Mouse (Mus musculus) heart, adult 2 months (tissue): ENCODE measurements around the gene Bricd5. TPM values are rescaled to one million over a fixed set of nuclear protein-coding genes. Genes with fewer than 3 reads are reported as not detected.
A peak's percentile ranks its signal among the peaks of the same experiment; 100 is the strongest.
"Not testable (repeated sequence)": the region's sequence is repeated elsewhere in the genome, so short reads cannot be mapped to it uniquely, and the experiment has no call there.

ENCODE experiments used
- DNase-seq, 2 experiments: peaks; one replicate each; pipeline ENCODE4 v3.0.0; 2021
- H3K27ac ChIP-seq: fragments of 200-600 bp; 2 replicates; pipeline ENCODE4 v1.8.1; 2022
- H3K27me3 ChIP-seq: fragments of 200-500 bp; 2 replicates; pipeline ENCODE4 v1.6.1; 2012; ENCODE audit warnings: mild to moderate bottlenecking, low read length, inconsistent platforms, mixed read lengths; ENCODE audit not compliant: control insufficient read depth, insufficient read depth
- H3K36me3 ChIP-seq: fragments of 200-500 bp; 2 replicates; pipeline ENCODE4 v1.6.1; 2012; ENCODE audit warnings: low read length, inconsistent platforms; ENCODE audit not compliant: control insufficient read depth, insufficient read depth
- H3K4me1 ChIP-seq: fragments of 200-500 bp; 2 replicates; pipeline ENCODE4 v1.6.1; 2011; ENCODE audit warnings: low read length; ENCODE audit not compliant: control insufficient read depth, insufficient read depth
- H3K4me3 ChIP-seq: fragments of 200-600 bp; 2 replicates; pipeline ENCODE4 v1.8.1; 2022
- H3K79me2 ChIP-seq: fragments of 200-500 bp; replicated peaks from 2 replicates; pipeline ENCODE4 v1.6.1; 2012; ENCODE audit warnings: mild to moderate bottlenecking, inconsistent platforms, low read length, moderate library complexity, mixed read lengths; ENCODE audit not compliant: control insufficient read depth, insufficient read depth
- H3K9ac ChIP-seq: fragments of 200-500 bp; 2 replicates; pipeline ENCODE4 v1.6.1; 2012; ENCODE audit warnings: low read depth, mild to moderate bottlenecking, control low read depth, inconsistent platforms, low read length, mixed read lengths
- CTCF ChIP-seq: fragments of 200-600 bp; IDR thresholded peaks from 2 replicates; pipeline ENCODE4 v1.8.1; 2022; ENCODE audit warnings: antibody characterized with exemption, mild to moderate bottlenecking, moderate library complexity
- EP300 ChIP-seq: fragments of 200-500 bp; IDR thresholded peaks from 2 replicates; pipeline ENCODE4 v1.6.1; 2011; ENCODE audit warnings: low read depth, low read length, control low read depth; ENCODE audit not compliant: insufficient read depth
- POLR2A ChIP-seq: fragments of 200-500 bp; IDR thresholded peaks from 2 replicates; pipeline ENCODE4 v1.6.1; 2011; ENCODE audit warnings: mild to moderate bottlenecking, low read depth, low read length, control low read depth; ENCODE audit not compliant: insufficient read depth
- WGBS: fragments of 180-500 bp; shearing (Covaris S2); methylation state at CpG from one replicate; pipeline ENCODE4 v1.1.7; 2018; 5-methylcytosine and 5-hydroxymethylcytosine counted together
- intact Hi-C: fragments of 180-260 bp; cut with DNase I; formaldehyde crosslinking; loops from one replicate; pipeline ENCODE4 v1.15.1; 2025
- long read RNA-seq: library from polyadenylated mRNA; stranded (forward); transcript quantifications from one replicate; pipeline ENCODE4 v2.0.0, GENCODE M21; 2021
- polyA plus RNA-seq: library from polyadenylated mRNA; depleted of rRNA; stranded (reverse); fragments of >200 nt; gene quantifications from 2 replicates; pipeline ENCODE4 v1.2.3, GENCODE M21; 2012; rRNA removed
- total RNA-seq, 2 experiments: library from RNA; stranded (reverse); gene quantifications; 2 replicates each; pipeline ENCODE4 v1.2.3; 2021

Gene Bricd5
- not detected for total RNA-seq
- not detected in 2 replicates for polyA plus RNA-seq
- long read RNA-seq, result 0 reads

- Histone ChIP-seq H3K79me2 (peaks cover 2% of the 10 kb centered on the region), H3K27ac (no peak within 1 kb of the TSS), H3K36me3 (peaks cover 1% of the 10 kb centered on the region; the same call in 1 of the 2 replicates), H3K27me3 (no peaks in the 10 kb centered on the region), H3K4me1 (peaks cover 15% of the 10 kb centered on the region), H3K4me3 (no peak within 1 kb of the TSS), H3K9ac (no peak within 1 kb of the TSS)
- TF ChIP-seq EP300 (no peak), CTCF (no peak), POLR2A (no peak)
- WGBS, result 66% methylated on average over 6 of the region's 6 CpGs
- no peak for DNase-seq
- intact Hi-C loops, result no loop called here
Observed at GRCm38 (mm10) chr17:24473612-24474275, at the start of gene Bricd5. Gene Bricd5, plus strand, starts transcription at chr17:24473884.

- Histone ChIP-seq H3K4me3 (no peak overlapping the region), H3K36me3 (peaks cover 3% of the 10 kb centered on the region; the same call in 1 of the 2 replicates), H3K27ac (no peak overlapping the region), H3K27me3 (no peaks in the 10 kb centered on the region), H3K9ac (no peak overlapping the region), H3K79me2 (no peaks in the 10 kb centered on the region), H3K4me1 (no peaks in the 10 kb centered on the region)
- intact Hi-C loops, result no loop called here
- 87% methylated on average over 5 of the region's 5 CpGs for whole genome bisulfite sequencing
- TF ChIP-seq CTCF, result no peak
- no peak for TF ChIP-seq POLR2A
- no peak for TF ChIP-seq EP300
- DNase-seq, result no peak
Observed at GRCm38 (mm10) chr17:24424489-24424888, 49.2 kb upstream of the Bricd5 start.

GRCm38 (mm10) chr17:24425326-24425725 is 48.4 kb upstream of the Bricd5 start:
- H3K4me1 ChIP-seq, H3K36me3 ChIP-seq, intact Hi-C loops, H3K4me3 ChIP-seq, H3K9ac ChIP-seq, H3K27me3 ChIP-seq, DNase-seq, H3K27ac ChIP-seq, H3K79me2 ChIP-seq: not testable (repeated sequence)
- 90% methylated on average over 6 of the region's 8 CpGs for WGBS

- Histone ChIP-seq H3K27ac (peak overlapping the region; percentile 91), H3K4me1 (no peaks in the 10 kb centered on the region), H3K79me2 (0 out of 2 replicates have a peak, but pooled peaks cover 1% of the 10 kb centered on the region), H3K36me3 (no peaks in the 10 kb centered on the region), H3K27me3 (no peaks in the 10 kb centered on the region), H3K4me3 (no peak overlapping the region; the same call in 1 of the 2 replicates), H3K9ac (no peak overlapping the region)
- intact Hi-C loops, result no loop called here
- TF ChIP-seq CTCF, result no peak
- 88% methylated on average over 7 of the region's 7 CpGs for WGBS
- no peak for DNase-seq
Observed at GRCm38 (mm10) chr17:24425905-24426304, 47.8 kb upstream of the Bricd5 start.

- no peaks in the 10 kb centered on the region for H3K27me3 ChIP-seq
- peak; percentile 95 to 97 for DNase-seq
- intact Hi-C loops, result no loop called here
- no peaks in the 10 kb centered on the region for H3K4me1 ChIP-seq
- no peaks in the 10 kb centered on the region for H3K36me3 ChIP-seq
- H3K27ac ChIP-seq, result peak within 1 kb of the TSS; percentile 91
- peak; percentile 34; the same call in 1 of the 2 replicates for TF ChIP-seq EP300
- peak; percentile 91 for TF ChIP-seq POLR2A
- TF ChIP-seq CTCF, result peak; percentile 7; the same call in 1 of the 2 replicates
- 0 out of 2 replicates have a peak, but pooled peaks cover 1% of the 10 kb centered on the region for H3K79me2 ChIP-seq
- H3K4me3 ChIP-seq, result peak within 1 kb of the TSS; percentile 75
- 1% methylated on average over 48 of the region's 48 CpGs for WGBS
- H3K9ac ChIP-seq, result peak within 1 kb of the TSS; percentile 87
Observed at GRCm38 (mm10) chr17:24426471-24427169, 47.1 kb upstream of the Bricd5 start, which contains the start of gene Eci1. Gene Eci1, plus strand, starts transcription at chr17:24426641.

- Histone ChIP-seq H3K4me3 (peak overlapping the region; percentile 75), H3K9ac (peak overlapping the region; percentile 87), H3K27ac (peak overlapping the region; percentile 91), H3K36me3 (no peaks in the 10 kb centered on the region), H3K4me1 (no peaks in the 10 kb centered on the region), H3K79me2 (peaks cover 3% of the 10 kb centered on the region; the same call in 1 of the 2 replicates), H3K27me3 (no peaks in the 10 kb centered on the region)
- intact Hi-C loops, result no loop called here
- WGBS, result 1% methylated on average over 8 of the region's 8 CpGs
- no peak for DNase-seq
- TF ChIP-seq EP300 (no peak), CTCF (no peak), POLR2A (no peak)
Observed at GRCm38 (mm10) chr17:24427170-24427557, 46.5 kb upstream of the Bricd5 start.
